Mouse (Mus musculus) stomach, embryonic 15.5 days (tissue): ENCODE results near the gene Taar5. TPM values are rescaled to one million over a fixed set of nuclear protein-coding genes. Genes with fewer than 3 reads are reported as not detected.

ENCODE experiments used
- ATAC-seq: fragments of 200-750 bp; cut with Nextera tagmentation; 2 replicates; pipeline ENCODE4 v1.8.0; 2017; ENCODE audit warnings: low read depth, moderate number of reproducible peaks, moderate TSS enrichment; ENCODE audit not compliant: insufficient read depth, low FRiP score
- H3K27ac ChIP-seq: fragments of 300-500 bp; sonication (generic); 2 replicates; pipeline ENCODE4 v1.5.1; 2015; ENCODE audit warnings: mild to moderate bottlenecking, inconsistent platforms
- H3K27me3 ChIP-seq: fragments of 300-500 bp; sonication (generic); replicated peaks from 2 replicates; pipeline ENCODE4 v1.6.1; 2015; ENCODE audit warnings: inconsistent platforms
- H3K36me3 ChIP-seq: fragments of 300-500 bp; sonication (generic); 2 replicates; pipeline ENCODE4 v1.6.1; 2015; ENCODE audit warnings: inconsistent platforms
- H3K4me1 ChIP-seq: fragments of 300-500 bp; sonication (generic); 2 replicates; pipeline ENCODE4 v1.6.1; 2015; ENCODE audit warnings: inconsistent platforms
- H3K4me2 ChIP-seq: fragments of 300-500 bp; sonication (generic); 2 replicates; pipeline ENCODE4 v1.6.1; 2015; ENCODE audit warnings: mild to moderate bottlenecking, inconsistent platforms
- H3K4me3 ChIP-seq: fragments of 300-500 bp; sonication (generic); replicated peaks from 2 replicates; pipeline ENCODE4 v1.5.1; 2015; ENCODE audit warnings: inconsistent platforms
- H3K9ac ChIP-seq: fragments of 300-500 bp; sonication (generic); 2 replicates; pipeline ENCODE4 v1.6.1; 2015; ENCODE audit warnings: inconsistent platforms
- H3K9me3 ChIP-seq: fragments of 300-500 bp; sonication (generic); 2 replicates; pipeline ENCODE4 v1.6.1; 2016; ENCODE audit warnings: inconsistent platforms
- WGBS: fragments of 180-500 bp; shearing (Covaris S2); methylation state at CpG from one replicate; pipeline ENCODE4 v1.1.7; 2015; 5-methylcytosine and 5-hydroxymethylcytosine counted together
- polyA plus RNA-seq: library from polyadenylated mRNA; unstranded; fragments of >200 nt; fragmentation: Nextera tagmentation; extraction: Ambion mirVana; gene quantifications from 2 replicates; pipeline ENCODE4 v1.2.1, GENCODE M21; 2015

Gene Taar5
- polyA plus RNA-seq, 1 experiment from 2014 or later, result not detected

- no peaks in the 10 kb centered on the region for H3K27me3 ChIP-seq
Measured at GRCm38 (mm10) chr10:23964921-23965610, 5.4 kb upstream of the Taar5 start.

GRCm38 (mm10) chr10:23971256-23971655, 750 bp downstream of the Taar5 start:
- H3K27me3 ChIP-seq, result no peaks in the 10 kb centered on the region
- 80% methylated on average over 5 of the region's 5 CpGs for WGBS

More at GRCm38 (mm10) chr10:23964921-23965610, 5.4 kb upstream of the Taar5 start:
- 80% methylated on average over 6 of the region's 6 CpGs for WGBS
- Histone ChIP-seq H3K4me1 (no peaks in the 10 kb centered on the region), H3K4me3 (no peak overlapping the region), H3K9me3 (no peaks in the 10 kb centered on the region), H3K4me2 (no peak overlapping the region), H3K9ac (no peak overlapping the region), H3K36me3 (no peaks in the 10 kb centered on the region), H3K27ac (no peak overlapping the region)
- ATAC-seq, result no peak

DNA sequence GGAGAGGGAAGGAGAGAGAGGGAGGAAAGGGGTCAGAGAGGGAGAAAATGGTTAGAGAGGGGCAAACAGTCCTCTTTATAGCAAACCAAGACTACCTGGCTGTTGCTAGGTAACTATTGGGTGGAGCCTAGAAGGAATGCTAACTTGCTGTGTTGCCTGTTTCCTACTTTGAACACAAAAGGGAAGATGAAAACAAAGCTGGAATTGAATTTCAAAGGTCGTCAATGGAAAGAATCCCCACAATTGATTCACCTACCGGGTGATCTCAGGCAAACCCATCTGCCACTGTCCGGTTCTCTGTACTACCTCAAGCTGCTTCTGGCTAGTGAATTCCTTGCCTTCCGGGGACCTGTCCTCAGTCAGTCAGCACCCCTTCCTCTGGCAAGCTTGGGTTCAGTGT, 7.5 kb downstream of the Taar5 start:
- no peaks in the 10 kb centered on the region for H3K27me3 ChIP-seq
- H3K4me1 ChIP-seq, result no peaks in the 10 kb centered on the region
- no peak overlapping the region for H3K27ac ChIP-seq
- H3K36me3 ChIP-seq, result no peaks in the 10 kb centered on the region
- H3K4me3 ChIP-seq, result no peak overlapping the region
- no peak overlapping the region for H3K4me2 ChIP-seq
- no peak overlapping the region for H3K9ac ChIP-seq
- no peak for ATAC-seq
- 51% methylated on average over 4 of the region's 4 CpGs for WGBS
- no peaks in the 10 kb centered on the region for H3K9me3 ChIP-seq

More at GRCm38 (mm10) chr10:23971256-23971655, 750 bp downstream of the Taar5 start:
- Histone ChIP-seq H3K9ac (no peak overlapping the region), H3K4me2 (no peak overlapping the region), H3K4me3 (no peak overlapping the region), H3K36me3 (no peaks in the 10 kb centered on the region), H3K27ac (no peak overlapping the region), H3K4me1 (no peaks in the 10 kb centered on the region), H3K9me3 (no peaks in the 10 kb centered on the region)
- no peak for ATAC-seq

DNA sequence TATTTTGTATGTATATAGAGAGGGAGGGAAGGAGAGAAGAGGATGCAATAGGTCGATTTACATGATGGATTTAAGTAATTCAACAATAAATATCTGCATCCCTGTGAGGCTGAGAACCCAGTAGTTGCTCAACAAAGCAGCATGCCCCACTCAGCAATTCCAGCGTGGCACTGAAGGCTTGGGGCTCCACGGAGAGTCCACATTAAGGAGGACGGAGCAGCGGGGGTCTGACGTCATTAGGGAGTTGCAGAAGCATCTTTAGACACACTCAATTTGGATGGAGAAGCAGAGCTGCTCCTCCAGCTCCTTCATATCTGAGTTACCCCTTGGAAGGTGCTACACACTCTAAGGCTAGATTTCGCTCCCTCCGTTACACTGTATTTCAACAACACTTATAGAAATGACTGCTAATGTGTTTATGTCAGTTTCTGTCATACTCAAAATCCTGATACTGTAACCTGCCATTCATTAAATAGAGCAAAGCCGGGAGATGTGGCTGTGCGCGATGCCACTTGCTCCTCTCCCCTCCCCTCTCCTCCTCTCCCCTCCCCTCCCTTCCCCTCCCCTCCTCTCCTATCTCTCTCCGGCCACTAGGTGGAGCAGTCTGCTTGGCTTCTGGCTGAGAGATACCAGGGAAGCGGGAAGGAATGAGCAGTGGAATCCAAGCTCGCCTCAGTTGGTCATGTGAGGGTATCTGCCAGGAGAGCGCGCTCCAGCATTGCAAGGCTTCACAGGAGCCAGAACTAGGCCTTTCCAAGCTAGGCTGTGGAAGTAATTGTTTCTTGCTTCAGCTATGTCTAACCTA, 8.6 kb downstream of the Taar5 start:
- H3K36me3 ChIP-seq, result no peaks in the 10 kb centered on the region
- no peak overlapping the region for H3K27ac ChIP-seq
- 40% methylated on average over 16 of the region's 16 CpGs for WGBS
- no peak overlapping the region for H3K4me2 ChIP-seq
- no peak overlapping the region for H3K9ac ChIP-seq
- H3K9me3 ChIP-seq, result no peaks in the 10 kb centered on the region
- H3K27me3 ChIP-seq, result no peaks in the 10 kb centered on the region
- no peak overlapping the region for H3K4me3 ChIP-seq
- ATAC-seq, result peak; percentile 35; the same call in 1 of the 2 replicates
- H3K4me1 ChIP-seq, result no peaks in the 10 kb centered on the region

- H3K9me3 ChIP-seq, result no peaks in the 10 kb centered on the region
- H3K4me2 ChIP-seq, result no peak within 1 kb of the TSS
- H3K4me1 ChIP-seq, result no peaks in the 10 kb centered on the region
- H3K36me3 ChIP-seq, result no peaks in the 10 kb centered on the region
- no peak within 1 kb of the TSS for H3K9ac ChIP-seq
- no peaks in the 10 kb centered on the region for H3K27me3 ChIP-seq
- WGBS, result 71% methylated on average over 8 of the region's 8 CpGs
- no peak within 1 kb of the TSS for H3K27ac ChIP-seq
- no peak within 1 kb of the TSS for H3K4me3 ChIP-seq
- ATAC-seq, result no peak
Measured at GRCm38 (mm10) chr10:23985546-23985945, 15.0 kb downstream of the Taar5 start, which contains the start of gene Taar6. Taar6 (minus strand) TSS chr10:23985646.

GRCm38 (mm10) chr10:23986419-23986818, 15.9 kb downstream of the Taar5 start:
- Histone ChIP-seq H3K9me3 (no peaks in the 10 kb centered on the region), H3K9ac (no peak overlapping the region), H3K4me2 (no peak overlapping the region), H3K27me3 (no peaks in the 10 kb centered on the region), H3K4me1 (no peaks in the 10 kb centered on the region), H3K4me3 (no peak overlapping the region), H3K27ac (no peak overlapping the region), H3K36me3 (no peaks in the 10 kb centered on the region)
- 77% methylated on average over 5 of the region's 5 CpGs for WGBS
- no peak for ATAC-seq

- no peak within 1 kb of the TSS for H3K4me2 ChIP-seq
- H3K4me3 ChIP-seq, result no peak within 1 kb of the TSS
- 84% methylated on average over 3 of the region's 3 CpGs for WGBS
- H3K4me1 ChIP-seq, result no peaks in the 10 kb centered on the region
- no peaks in the 10 kb centered on the region for H3K27me3 ChIP-seq
- ATAC-seq, result no peak
- no peaks in the 10 kb centered on the region for H3K9me3 ChIP-seq
- no peaks in the 10 kb centered on the region for H3K36me3 ChIP-seq
- H3K27ac ChIP-seq, result no peak within 1 kb of the TSS
- no peak within 1 kb of the TSS for H3K9ac ChIP-seq
Measured at GRCm38 (mm10) chr10:23993381-23993780, 22.9 kb downstream of the Taar5 start, which contains the start of gene Taar7a. Taar7a (minus strand) TSS chr10:23993481.

DNA sequence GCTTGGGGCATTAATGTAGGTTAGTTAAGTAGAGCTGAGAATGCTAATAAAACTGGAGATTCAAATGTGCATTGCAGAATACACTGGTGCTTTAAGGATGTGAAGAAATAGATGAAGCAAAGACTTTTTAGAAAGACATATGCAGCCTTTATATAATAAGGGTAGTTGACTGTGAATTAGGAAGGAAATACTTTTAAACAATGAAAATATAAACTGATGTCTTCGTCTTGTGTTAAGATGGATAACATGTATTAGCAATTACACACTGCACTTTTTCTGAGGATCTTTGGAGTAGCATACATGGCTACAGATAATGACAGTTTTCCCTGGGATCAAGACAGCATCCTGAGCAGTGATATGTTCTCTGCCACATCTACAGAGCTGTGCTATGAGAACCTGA, 29.1 kb downstream of the Taar5 start, which contains the start of gene Taar7b:
Taar7b (plus strand) TSS at position 301 of the 400 bp plus-strand sequence.
- no peaks in the 10 kb centered on the region for H3K36me3 ChIP-seq
- no peaks in the 10 kb centered on the region for H3K27me3 ChIP-seq
- WGBS, result 60% methylated on average over 1 of the region's 1 CpGs

DNA sequence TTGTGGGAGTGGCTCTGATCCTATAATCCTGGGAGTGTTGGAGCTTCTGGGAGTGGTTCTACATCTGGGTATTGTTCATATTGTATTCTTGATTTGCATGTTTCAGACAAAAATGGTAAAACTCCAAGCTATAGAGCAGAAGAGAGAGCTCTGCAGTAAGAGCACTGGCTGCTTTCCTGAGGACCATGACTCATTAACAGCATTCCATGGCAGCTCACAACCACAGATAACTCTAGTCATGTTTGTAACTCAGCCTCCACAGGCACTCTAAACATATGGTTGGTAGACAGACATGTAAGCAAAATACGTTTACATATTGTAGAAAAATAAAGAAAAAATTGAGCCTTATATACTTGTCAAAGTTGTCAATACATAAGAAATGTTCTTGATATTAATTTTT, 35.9 kb downstream of the Taar5 start:
- Histone ChIP-seq H3K27me3 (no peaks in the 10 kb centered on the region), H3K9me3 (no peaks in the 10 kb centered on the region), H3K4me3 (no peak overlapping the region), H3K36me3 (no peaks in the 10 kb centered on the region), H3K27ac (no peak overlapping the region), H3K4me2 (no peak overlapping the region), H3K4me1 (no peaks in the 10 kb centered on the region), H3K9ac (no peak overlapping the region)
- WGBS, result 73% methylated on average over 1 of the region's 1 CpGs
- no peak for ATAC-seq

More for the DNA sequence above, 29.1 kb downstream of the Taar5 start, which contains the start of gene Taar7b:
- H3K4me3 ChIP-seq, result no peak within 1 kb of the TSS
- no peak within 1 kb of the TSS for H3K9ac ChIP-seq
- H3K9me3 ChIP-seq, result no peaks in the 10 kb centered on the region
- H3K4me1 ChIP-seq, result no peaks in the 10 kb centered on the region
- no peak within 1 kb of the TSS for H3K27ac ChIP-seq
- no peak within 1 kb of the TSS for H3K4me2 ChIP-seq
- no peak for ATAC-seq

GRCm38 (mm10) chr10:24007034-24007433, 36.5 kb downstream of the Taar5 start:
- no peak; the same call in 1 of the 2 replicates for ATAC-seq
- WGBS, result 28% methylated on average over 2 of the region's 2 CpGs
- H3K27ac ChIP-seq, result no peak overlapping the region
- no peak overlapping the region for H3K4me2 ChIP-seq
- H3K27me3 ChIP-seq, result no peaks in the 10 kb centered on the region
- no peaks in the 10 kb centered on the region for H3K4me1 ChIP-seq
- no peak overlapping the region for H3K9ac ChIP-seq
- no peaks in the 10 kb centered on the region for H3K9me3 ChIP-seq
- H3K4me3 ChIP-seq, result no peak overlapping the region
- no peaks in the 10 kb centered on the region for H3K36me3 ChIP-seq

DNA sequence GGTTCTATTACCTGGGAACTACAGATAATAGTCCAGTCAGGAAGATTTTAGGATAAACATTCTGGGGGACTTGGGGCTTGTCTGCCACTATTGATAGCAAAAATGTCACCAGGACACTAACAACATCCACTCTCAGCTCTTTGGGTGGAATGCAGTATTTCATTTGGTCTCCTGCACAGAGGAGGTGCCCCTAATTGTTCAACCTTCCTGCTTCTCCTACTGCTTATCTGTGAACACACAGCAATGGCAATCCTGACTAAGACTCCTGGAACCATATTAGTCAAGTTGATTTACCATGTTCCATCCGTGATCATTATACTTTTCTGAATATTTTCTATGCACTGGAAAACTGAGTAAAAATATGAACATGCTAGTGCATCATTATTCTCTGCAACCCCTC, 37.6 kb downstream of the Taar5 start:
- WGBS, result 82% methylated on average over 1 of the region's 1 CpGs
- H3K4me3 ChIP-seq, result no peak overlapping the region
- no peaks in the 10 kb centered on the region for H3K36me3 ChIP-seq
- no peaks in the 10 kb centered on the region for H3K4me1 ChIP-seq
- no peaks in the 10 kb centered on the region for H3K27me3 ChIP-seq
- no peak overlapping the region for H3K9ac ChIP-seq
- H3K9me3 ChIP-seq, result no peaks in the 10 kb centered on the region
- H3K27ac ChIP-seq, result no peak overlapping the region
- ATAC-seq, result no peak
- no peak overlapping the region for H3K4me2 ChIP-seq
